In the genomic region with DNA sequence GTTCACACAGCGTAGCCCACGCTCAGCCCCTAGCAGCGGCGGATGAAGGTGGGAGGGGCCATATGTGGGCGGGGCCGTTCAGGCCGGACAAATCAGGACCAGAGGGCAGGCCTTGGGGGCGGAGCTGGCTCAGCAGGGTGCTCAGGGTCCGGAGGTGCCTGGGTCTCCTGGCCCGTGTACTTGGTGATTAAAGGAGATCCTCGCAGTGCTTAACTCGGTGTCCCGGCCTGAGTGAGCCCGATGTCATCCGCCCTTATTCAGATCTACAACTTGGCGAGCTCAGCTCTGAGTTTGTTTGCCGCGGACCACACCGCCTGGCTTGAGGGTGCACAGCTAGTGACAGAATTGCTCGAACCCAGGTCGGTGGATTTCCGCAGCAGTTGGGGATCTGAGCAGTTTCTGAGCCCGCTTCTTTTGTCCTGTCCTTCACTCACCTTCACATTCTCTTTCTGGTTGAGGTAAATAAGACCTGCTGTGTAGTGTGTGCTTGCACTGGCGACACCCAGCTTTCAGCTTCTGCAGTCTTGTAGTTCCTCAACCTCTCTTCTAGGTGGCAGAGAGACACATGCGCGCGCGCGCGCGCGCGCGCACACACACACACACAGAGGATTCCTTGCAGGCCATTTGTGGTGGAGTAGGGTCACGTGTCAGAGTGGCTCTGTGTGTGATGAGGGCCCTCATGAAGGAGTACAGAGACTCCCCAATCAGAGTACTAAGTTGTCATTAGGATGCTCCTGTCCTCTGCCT, we compare ENCODE assay signal across 8 mouse cellular contexts.
DNase-seq lines count a peak whose midpoint lies in the region; ATAC-seq and TF ChIP-seq lines count a peak whose summit lies in the region.

No protein-coding gene starts in this region.

- WGBS in forebrain, embryonic 11.5 days, result 10% methylated on average over 35 of the region's 35 CpGs

- ATAC-seq in G1E (ENCODE audit: extremely low read depth, insufficient number of reproducible peaks, low FRiP score, poor library complexity, severe bottlenecking), result no peak
- ATAC-seq in forebrain, embryonic 11.5 days (replicated peaks; ENCODE audit: low FRiP score), result peak; percentile 82
- ATAC-seq in erythroid progenitor cell, adult 5-6 weeks (replicated peaks; ENCODE audit: low FRiP score, poor library complexity, severe bottlenecking), result no peak

- DNase-seq in G1E (ENCODE audit: low spot score), result no peak
- peak; percentile 71 for DNase-seq in c-Kit-positive CD71-negative TER-119-negative erythroid progenitor cells, embryonic 14.5 days (ENCODE audit: low read depth)
- peak; percentile 87 for DNase-seq in forebrain, embryonic 11.5 days (ENCODE audit: low spot score)
- DNase-seq in heart, postnatal 14 days, result peak; percentile 66 to 79
- peak; percentile 90 to 94 for DNase-seq in kidney, postnatal 4 days
- DNase-seq in lung, postnatal 4 days, result peak; percentile 79 to 84
- DNase-seq in right cerebral cortex, postnatal 25 days, result peak; percentile 36

- H3K4me3 ChIP-seq in G1E (ENCODE audit: low read depth, low read length), result peak overlapping the region; percentile 27; the same call in 1 of the 2 replicates
- peak overlapping the region; percentile 33 for H3K4me3 ChIP-seq in forebrain, embryonic 11.5 days (ENCODE audit: low read depth, low read length)

- intact Hi-C loops in heart, postnatal 14 days (cut with DNase I), result no loop called here

- no peaks in the 10 kb centered on the region for H3K36me3 ChIP-seq in G1E (replicated peaks)
- H3K36me3 ChIP-seq in forebrain, embryonic 11.5 days (ENCODE audit: control insufficient read depth, insufficient read depth, low read length), result no peaks in the 10 kb centered on the region

- no peaks in the 10 kb centered on the region for H3K4me1 ChIP-seq in G1E (ENCODE audit: insufficient read depth, low read depth, low read length)
- H3K4me1 ChIP-seq in forebrain, embryonic 11.5 days (replicated peaks; ENCODE audit: control insufficient read depth, insufficient read depth, low read length), result peaks cover 22% of the 10 kb centered on the region

- no peaks in the 10 kb centered on the region for H3K27me3 ChIP-seq in G1E (ENCODE audit: insufficient read depth, low read length)
- H3K27me3 ChIP-seq in forebrain, embryonic 11.5 days (ENCODE audit: control insufficient read depth, insufficient read depth, low read length), result peaks cover 16% of the 10 kb centered on the region

- H3K9ac ChIP-seq in forebrain, embryonic 11.5 days (ENCODE audit: low read length), result no peak overlapping the region

- H3K27ac ChIP-seq in forebrain, embryonic 11.5 days (ENCODE audit: low read depth, low read length), result no peak overlapping the region

- TF ChIP-seq CTCF in G1E (IDR thresholded peaks at IDR 0.05; ENCODE audit: low read depth, low read length), result no peak

- H3K4me2 ChIP-seq in forebrain, embryonic 11.5 days (ENCODE audit: low read depth, low read length, severe bottlenecking), result peak overlapping the region; percentile 66

- peaks cover 77% of the 10 kb centered on the region for H3K9me3 ChIP-seq in G1E (replicated peaks)
- no peaks in the 10 kb centered on the region for H3K9me3 ChIP-seq in forebrain, embryonic 11.5 days (ENCODE audit: control insufficient read depth, low read length)
